Mouse (Mus musculus): Measurements from ENCODE around the gene Zfp940.
"Not testable (repeated sequence)": the region's sequence is repeated elsewhere in the genome, so short reads cannot be mapped to it uniquely, and the experiment has no call there.

Zfp940 gene

DNA sequence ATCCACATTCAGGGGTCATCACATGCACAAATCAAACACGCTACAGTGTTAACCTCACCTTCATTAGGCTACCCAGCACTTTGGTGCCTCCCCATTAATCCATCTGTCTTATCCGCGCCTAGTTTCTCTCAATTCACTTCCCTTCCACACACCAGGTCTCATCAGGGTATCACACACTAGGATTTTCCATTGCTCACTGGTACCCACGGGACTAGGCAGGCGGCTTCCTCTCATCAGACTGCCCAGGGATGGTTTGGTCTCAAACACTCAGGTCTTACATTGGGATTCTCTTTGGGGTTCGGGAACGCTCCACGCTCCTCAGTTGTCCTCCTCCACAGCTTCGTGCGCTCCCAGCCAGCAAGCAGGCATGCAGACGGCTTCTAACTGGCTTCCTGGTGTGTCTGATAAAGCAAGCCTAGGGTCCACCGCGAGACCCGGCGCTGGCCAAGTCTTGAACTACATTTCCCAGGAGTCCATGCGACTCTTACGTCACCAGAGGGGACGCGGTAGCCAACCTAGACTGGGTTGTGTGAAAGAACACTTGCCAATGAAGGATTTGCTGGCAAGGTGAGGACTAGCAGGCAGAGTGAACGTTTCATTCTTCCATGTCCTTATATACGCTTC, at the start of gene Zfp940:
Gene Zfp940 (minus strand): TSS at position 451 of the 624 bp plus-strand sequence.
- peak; percentile 98 for DNase-seq (ENCODE audit: low spot score)

DNA sequence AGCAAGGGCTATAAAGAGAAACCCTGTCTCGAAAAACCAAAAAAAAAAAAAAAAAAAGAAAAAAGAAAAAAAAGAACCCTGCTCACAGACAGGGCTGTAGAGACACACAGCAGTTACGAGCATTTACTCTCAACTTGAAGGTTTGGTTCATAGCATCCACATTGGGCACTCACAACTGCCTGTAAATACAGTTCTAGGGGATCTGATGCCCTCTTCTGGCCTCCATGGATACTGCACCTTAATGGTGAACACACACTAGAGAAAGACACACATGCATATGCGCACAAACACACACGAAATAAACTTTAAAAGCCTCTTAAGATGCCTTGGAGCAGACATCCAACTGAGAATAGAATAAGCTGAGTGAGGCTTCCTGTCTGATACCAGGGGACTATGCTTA, 44.9 kb upstream of the Zfp940 start:
- no peak for DNase-seq (ENCODE audit: low spot score)

DNA sequence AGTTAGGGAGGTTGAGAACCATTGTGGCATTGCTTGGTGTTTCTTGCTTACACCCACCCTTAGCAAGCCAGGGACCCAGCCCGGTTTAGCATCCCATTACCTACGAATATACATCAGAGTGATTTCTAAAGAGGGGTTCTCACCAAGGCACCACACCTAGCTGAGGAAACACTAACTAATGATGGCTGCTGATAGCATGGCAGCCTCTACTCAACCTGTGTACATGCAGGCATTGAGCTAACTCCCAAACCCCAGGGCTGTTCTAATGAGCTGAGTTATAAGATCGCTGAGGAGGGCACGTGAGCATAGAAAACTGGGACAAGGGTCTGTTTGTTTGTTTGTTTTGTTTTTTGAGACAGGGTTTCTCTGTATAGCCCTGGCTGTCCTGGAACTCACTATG, 39.3 kb upstream of the Zfp940 start:
- no peak for DNase-seq (ENCODE audit: low spot score)

DNA sequence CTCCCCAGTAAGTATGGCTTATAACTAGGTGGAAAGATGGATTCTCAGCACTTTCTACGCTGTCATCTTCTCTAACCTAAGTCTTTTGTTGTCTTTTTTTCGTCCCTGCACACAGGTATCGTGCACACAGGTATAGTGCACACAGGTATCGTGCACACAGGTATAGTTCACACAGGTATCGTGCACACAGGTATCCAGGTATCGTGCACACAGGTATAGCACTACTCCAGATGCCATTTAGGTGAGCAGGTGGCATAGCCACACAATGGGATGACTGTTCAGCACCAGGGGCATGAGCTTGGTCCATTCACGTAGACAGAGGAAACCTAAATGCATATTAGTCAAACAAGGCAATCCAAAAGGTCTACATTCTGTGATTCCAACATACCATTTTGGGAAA, 37.0 kb upstream of the Zfp940 start:
- no peak for DNase-seq (ENCODE audit: low spot score)

DNA sequence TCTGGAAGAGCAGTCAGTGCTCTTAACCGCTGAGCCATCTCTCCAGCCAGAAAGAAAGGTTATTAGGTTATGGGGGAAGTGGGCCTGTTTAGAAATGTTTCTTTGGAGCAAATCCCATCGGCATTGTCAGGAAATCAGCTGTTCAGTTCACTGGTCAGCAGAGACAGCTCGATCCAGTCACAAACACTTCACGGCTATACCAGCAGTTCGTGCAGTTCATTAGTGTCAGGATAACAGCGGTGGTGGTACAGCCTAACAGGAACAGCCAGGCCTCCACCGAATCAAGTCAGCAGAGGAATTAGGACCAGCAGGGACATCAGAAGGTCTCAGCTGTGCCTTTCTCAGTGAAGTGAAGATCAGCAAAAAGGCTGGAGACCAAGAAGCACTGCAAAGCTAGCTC, 27.4 kb upstream of the Zfp940 start:
- no peak for DNase-seq (ENCODE audit: low spot score)

DNA sequence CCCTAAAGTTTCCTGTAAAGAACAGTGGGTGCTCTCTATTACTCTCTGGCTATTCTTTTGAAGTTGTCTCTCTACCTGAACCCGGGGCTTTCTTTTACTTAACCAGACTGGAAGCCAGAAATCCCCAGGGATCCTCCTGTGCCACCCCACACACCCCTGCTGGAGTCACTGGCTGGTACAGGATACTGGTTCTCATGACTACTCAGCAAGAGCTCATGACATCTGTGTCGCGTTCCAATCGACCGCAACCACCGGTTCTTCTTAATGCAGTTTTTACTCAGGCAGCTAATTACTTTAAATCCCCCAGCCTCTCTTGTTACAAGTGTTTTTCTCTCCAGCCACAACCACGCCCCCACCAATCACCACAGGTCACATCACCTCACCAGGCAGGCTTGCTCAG, 26.6 kb upstream of the Zfp940 start:
- no peak for DNase-seq (ENCODE audit: low spot score)

DNA sequence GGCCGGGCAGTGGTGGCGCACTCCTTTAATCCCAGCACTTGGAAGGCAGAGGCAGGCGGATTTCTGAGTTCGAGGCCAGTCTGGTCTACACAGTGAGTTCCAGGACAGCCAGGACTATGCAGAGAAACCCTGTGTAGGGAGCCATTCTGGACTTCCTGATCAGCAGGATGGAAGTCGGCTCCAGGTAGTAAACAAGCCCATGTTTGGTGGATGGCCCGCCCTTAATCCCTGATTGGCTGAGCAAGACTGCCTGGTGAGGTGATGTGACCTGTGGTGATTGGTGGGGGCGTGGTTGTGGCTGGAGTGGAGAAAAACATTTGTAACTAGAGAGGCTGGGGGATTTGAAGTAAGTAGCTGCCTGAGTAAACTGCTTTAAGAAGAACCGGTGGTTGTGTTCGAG, 24.1 kb upstream of the Zfp940 start:
- not testable (repeated sequence) for DNase-seq (ENCODE audit: low spot score)

DNA sequence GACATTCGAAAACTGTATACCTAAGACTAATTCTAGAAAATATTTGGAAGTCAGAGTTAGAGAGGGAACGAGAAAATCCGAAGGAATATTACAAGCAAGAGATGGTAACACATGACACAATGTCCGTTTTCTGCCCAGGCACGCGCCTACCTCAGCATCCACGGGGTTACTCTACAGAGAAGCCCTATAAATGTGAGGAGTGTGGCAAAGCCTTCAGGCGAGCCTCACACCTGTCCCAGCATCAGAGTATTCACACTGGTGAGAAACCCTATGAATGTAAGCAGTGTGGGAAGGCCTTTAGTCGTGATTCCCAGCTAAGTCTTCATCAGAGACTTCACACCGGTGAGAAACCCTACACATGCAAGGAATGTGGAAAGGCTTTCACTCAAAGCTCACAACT, 20.8 kb upstream of the Zfp940 start:
- no peak for DNase-seq (ENCODE audit: low spot score)

DNA sequence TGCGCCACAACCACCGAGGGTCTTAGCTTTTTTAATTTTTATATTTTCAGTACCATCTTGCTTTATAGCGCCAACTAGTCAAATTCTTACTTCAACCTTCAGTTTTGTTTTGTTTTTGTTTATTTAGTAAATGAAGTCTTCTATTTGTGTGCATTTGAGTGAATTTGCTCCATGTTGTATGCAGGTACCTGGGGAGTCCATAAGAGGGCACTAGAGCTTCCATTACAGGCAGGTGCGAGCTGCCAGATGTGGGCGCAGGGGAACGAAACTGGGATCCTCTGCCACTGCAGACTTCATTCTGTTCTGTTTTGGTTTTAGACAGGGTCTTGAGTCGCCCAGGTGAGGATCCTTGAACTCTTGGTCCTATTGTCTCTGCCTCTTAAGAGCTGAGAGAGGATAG, 8.2 kb upstream of the Zfp940 start:
- no peak for DNase-seq (ENCODE audit: low spot score)

DNA sequence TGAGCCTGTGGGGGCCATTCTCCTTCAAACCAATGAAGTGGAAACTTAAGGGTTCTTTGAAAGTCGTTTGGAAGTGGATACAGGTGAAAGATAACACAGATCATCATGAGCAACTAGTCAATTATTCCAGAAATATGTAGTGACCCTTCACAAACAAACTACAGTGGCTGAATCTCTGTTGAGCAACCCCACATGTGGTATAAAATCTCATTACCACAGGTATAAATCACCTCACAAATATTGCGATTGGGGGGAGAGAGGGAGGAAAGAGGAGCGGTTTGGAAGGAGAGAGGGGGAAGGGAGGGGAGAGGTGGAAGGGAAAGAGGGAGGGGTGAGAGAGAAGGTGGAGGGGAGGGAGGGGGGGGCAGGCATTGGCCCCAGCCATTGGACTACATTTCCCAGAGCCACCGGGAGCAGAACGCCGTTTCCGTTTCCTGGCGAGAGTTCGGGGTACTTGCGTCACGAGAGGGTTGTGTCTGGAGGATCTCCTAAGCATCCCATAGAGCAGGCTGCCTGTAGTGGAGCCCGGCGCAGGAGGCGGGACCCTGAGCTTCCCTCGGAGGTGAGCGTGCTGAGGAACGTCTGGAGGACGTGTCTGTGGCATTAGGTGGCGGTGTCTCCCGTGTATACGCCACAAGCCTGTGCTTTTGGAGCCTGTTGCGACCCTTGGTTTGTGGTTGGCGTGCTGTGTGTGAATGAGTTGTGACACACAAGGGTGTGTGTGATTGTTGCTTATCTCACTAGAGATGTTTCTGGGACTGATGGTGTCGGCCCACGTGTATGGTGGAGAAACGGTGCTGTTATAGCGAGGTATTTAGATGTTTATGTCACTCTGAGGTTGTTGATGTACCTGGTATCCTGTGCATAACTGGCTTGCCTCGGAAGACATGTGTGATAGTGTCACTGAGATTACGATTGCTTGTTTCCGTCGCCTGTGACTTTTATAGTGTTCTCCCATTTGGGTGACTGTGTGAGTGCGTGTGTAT, 6.4 kb upstream of the Zfp940 start, which contains the start of gene Zfp420:
Gene Zfp420 (plus strand): TSS at position 448 of the 986 bp plus-strand sequence.
- DNase-seq (ENCODE audit: low spot score): peak; percentile 95

DNA sequence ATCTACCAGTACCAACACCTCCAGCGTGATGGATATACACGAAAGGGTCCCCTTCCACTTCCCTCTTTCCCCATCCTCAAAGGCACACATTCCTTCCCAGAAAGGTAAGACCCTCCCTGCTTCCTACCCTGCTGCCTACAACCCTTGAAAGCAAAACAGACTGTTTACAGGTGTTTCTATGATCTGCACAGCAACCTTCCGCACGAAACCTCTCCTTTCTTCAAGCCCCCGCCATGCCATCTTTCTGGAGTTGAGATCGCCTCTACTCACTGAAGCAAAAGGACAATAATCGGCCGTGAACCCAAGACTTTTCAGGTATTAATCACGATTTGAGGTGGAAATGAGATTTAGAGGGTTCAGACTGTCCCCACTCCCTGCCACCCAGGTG, 644 bp downstream of the Zfp940 start:
- DNase-seq (ENCODE audit: low spot score): no peak

DNA sequence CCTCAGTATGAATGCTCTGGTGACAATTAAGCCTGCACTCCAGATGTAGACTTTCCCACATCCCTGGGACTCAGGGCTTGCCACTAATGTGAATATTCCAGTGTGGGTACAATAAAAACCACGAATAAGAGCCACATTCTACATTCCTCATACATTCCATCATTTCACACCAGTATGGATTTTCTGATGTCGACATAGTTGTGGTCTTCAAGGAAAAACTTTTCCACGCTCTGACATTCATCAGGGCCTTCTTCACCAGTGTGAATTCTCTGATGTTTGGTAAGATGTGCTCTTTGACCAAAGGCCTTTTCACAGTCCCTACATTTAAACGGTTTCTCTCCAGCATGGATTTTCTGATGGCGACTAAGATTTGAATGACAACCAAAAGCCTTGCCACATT, 8.9 kb downstream of the Zfp940 start:
- DNase-seq (ENCODE audit: low spot score): no peak

DNA sequence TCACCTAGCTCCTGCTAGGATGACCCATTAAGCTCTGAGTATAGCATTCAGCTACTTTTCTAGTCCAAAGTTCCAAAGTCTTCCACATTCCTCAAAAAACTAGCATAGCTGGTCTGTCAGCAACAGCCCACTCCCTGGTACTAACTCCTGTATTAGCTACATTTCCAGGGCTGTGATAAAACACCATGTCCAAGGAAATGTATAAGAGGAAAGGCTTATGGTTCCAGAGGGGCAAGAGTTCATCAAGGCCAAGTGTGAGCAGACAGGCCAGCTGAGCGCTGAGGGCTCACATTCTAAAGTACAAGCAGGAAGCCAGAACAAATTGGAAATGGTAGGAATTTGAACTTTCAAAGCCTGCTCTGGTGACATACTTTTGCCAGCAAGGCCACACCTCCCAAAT, 11.4 kb downstream of the Zfp940 start:
- DNase-seq (ENCODE audit: low spot score): no peak

DNA sequence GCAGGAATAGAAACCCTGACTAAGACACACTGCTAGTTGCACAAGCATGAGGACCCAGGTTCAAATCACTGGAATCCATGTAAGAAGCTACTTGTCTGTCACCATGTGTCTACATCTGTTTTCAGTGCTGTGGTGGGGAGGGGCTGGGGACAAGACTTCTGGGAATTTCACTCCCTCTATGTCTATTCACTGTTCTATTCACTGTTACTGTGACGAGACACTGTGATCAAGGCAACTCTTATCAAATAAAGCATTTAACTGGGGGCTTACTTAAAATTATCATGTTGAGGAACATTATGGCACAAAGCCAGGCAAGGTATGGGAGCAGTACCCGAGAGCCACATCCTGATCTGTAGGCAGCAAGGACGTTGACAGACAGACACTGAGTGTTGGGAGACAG, 14.2 kb downstream of the Zfp940 start:
- no peak for DNase-seq (ENCODE audit: low spot score)

DNA sequence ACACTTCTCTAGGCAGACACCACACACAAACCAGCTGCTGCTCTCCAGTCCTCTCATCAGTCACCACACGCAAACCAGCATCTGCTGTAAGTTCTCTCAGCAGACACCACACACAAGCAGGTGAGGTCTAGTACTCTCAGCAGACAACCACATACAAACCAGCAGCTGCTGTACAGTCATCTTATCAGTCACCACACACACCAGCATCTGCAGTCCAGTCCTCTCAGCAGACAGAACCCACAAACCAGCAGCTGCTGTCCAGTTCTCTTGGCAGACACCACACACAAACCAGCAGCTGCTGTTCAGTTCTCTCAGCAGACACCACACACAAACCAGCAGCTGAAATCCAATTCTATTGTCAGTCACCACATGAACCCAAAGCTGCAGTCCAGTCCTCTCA, 16.7 kb downstream of the Zfp940 start:
- DNase-seq (ENCODE audit: low spot score): no peak

DNA sequence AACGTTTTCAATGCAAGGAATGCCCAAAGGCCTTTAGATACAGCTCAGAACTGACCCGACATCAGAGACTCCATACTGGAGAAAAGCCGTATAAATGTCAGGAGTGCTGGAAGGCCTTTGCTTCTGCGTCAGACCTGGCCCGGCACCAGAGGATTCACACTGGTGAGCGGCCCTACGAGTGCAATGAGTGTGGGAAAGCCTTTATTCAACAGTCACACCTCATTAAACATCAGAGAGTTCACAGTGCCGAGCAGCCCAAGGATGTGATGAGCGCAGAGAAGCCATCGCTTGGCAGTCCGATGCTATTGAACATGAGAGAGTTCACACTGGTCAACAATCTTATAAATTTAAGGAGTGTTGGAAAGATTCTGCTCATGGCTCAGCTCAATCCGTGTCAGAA, 23.7 kb downstream of the Zfp940 start:
- DNase-seq (ENCODE audit: low spot score): no peak

DNA sequence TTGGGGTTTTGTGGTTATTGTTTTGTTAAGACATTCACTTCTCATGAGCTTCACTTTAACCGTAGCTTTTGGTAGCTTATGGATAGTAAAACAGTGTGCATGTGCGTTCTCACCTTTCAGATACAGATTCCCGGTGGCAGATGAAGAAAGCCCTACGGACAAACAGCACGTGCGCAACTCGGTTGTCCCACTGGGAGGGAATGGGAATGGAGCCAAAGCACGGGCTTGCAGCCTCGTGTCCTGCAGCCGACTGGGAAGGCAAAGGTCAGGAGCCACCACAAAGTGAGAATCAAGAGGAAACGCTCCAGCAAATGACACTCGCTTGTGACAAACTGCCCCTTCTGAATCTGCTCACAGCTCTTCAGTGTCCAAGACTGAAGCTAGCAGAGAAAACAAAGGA, 25.5 kb downstream of the Zfp940 start:
- no peak for DNase-seq (ENCODE audit: low spot score)

DNA sequence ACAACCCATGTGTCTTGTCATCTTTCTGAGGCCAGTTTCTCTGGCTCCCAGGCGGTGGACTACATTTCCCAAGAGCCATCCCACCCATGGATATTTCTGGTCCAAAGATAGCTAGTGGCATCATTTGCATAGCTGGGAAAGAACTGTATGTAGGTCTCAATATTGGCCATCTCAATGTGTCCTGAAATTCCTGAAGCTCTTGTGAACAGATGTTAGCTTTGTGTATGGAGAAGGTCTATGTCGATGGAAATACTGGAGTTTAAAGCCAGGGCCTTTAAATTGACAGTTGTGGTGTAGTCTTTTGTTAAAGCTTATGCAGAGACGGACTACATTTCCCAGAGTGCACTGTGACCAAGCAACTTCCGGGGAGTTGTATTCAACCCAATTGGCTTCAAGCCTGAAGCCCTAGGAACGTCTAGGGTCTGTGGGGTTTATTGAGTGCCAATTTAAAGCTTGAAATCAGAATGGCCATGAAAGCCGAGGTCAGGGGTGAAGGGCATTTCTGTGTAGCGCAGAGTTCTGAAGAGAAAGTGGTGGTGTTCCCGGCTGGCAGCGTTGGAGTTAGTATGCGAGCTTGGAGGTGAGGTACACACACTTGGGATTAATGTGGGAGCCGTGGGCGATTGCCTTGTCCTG, 34.7 kb downstream of the Zfp940 start:
- peak; percentile 93 for DNase-seq (ENCODE audit: low spot score)

DNA sequence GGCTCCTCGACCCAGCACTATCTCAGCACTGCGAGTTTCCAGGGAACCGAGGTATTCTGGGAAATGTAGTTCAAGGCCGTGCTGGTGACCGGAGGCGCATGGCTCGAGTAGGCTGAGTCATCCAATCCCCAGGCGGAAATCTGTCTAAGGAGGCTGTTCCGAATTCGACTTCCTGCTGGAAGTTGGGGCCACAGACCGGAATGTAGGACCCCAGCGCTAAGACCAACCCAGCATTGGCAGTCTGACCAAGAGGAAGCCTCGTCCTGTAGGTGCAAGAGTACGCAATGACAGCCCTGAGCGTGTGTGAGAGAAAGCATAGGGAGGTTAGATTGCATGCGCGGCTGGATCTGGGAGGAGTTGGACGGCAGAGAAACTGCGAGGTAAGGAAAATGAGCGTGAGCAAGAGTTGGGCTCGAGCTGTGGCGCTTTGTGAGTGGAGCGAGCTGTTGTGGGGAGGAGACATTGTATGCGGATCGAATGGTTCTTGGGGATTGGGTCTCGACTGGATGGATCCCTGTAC, 37.5 kb downstream of the Zfp940 start, which contains the start of gene Zfp790:
Gene Zfp790 (plus strand): TSS at position 205 of the 520 bp plus-strand sequence.
- DNase-seq (ENCODE audit: low spot score): peak; percentile 98

DNA sequence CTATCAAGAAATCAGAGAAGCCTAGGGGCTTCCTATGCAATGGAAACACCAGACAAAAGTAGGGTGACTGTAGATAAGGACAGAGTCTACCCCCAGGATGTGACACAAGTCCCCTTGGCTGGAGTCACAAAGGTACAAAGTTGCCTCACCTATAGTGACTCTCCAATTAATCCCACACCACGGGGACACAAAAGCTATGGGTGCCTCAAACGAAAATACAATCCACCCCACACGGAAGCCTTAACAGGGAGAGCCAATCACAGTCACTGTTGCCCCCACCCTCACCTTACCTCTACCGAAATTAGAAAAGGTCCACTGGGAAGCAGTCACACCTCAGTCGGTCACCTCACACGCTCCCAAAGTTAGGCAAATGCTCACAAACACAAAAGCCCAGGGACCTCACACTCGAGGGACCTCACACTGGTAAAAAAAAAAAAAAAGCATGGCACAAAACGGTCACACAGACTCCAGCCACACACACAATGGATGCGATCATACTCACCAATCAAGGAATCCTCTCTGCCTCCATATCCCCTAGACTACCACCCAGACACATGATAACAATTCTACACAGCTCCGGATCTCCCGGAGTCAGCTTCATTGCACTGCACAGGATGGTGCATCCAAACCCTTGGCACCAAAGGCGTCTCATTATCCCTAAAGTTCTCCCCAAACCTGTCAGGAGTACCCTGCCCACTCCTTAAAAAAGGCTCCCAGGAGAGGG, 38.2 kb downstream of the Zfp940 start:
- peak; percentile 10 for DNase-seq (ENCODE audit: low spot score)

DNA sequence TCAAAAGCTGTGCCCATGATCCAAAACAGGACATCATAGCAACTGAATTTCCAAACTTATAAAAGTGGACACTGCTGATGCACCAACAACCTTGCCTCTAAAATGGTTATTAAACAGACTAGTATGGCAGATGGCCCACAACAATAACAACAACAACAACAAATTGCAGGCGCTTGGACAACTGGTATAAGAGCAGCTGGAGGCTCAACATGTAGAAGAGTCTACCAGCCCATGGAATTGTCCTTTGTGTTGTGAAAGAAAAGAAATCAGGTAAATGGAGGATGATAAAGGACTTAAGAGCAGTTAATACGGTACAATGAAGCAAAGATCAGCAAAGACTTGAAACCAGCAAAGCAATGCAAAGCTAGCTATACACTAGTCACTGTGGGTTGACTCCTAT, 39.1 kb downstream of the Zfp940 start:
- DNase-seq (ENCODE audit: low spot score): no peak

DNA sequence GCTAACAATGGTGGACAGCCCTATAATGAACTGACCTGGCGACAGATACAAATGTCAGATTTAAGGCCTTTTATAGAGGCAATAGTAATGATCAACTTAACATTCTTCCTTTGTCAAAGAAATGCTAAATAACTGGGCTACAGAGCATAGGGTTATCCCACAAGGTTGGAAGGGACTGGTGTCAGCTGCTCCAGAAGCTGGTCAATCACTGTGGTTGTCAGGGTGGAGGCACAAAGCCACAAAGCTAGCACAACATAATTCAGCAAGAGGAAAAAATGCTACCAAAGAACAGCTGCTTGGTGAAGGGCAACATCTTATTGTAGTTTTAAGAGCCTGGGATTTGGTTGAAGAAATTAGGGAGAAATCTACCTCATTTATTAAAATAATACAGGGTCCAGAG, 41.2 kb downstream of the Zfp940 start:
- DNase-seq (ENCODE audit: low spot score): no peak
